10 mouse cellular contexts compared by ENCODE assay signal in genomic region chr5:122730776-122731175, GRCm38 (mm10).
"Had no signal": no experiment of that assay in that cellular context is flagged by ENCODE, and none has a peak within 500 bp of the region (broad histone marks: within the 10 kb centered on the region; RNA-seq: fewer than 3 reads in every experiment).

No protein-coding gene starts in this region.

- H3K27me3 ChIP-seq: liver, embryonic 15.5 days; lung, embryonic 15.5 days; midbrain, embryonic 15.5 days; neural tube, embryonic 13.5 days had no signal

- H3K4me2 ChIP-seq: midbrain, embryonic 11.5 days; midbrain, embryonic 15.5 days; neural tube, embryonic 13.5 days had no signal

- H3K27ac ChIP-seq: liver, embryonic 15.5 days; macrophage; midbrain, embryonic 15.5 days had no signal

- H3K9ac ChIP-seq: liver, embryonic 15.5 days; lung, embryonic 15.5 days; midbrain, embryonic 15.5 days; neural tube, embryonic 13.5 days had no signal

- H3K4me3 ChIP-seq: left cerebral cortex, adult 2 months; limb, embryonic 10.5 days; liver, embryonic 15.5 days; lung, embryonic 15.5 days; midbrain, embryonic 15.5 days; neural tube, embryonic 13.5 days had no signal

- ATAC-seq: hindbrain, embryonic 16.5 days; midbrain, embryonic 15.5 days had no signal

- H3K36me3 ChIP-seq: liver, embryonic 15.5 days; lung, embryonic 15.5 days; midbrain, embryonic 15.5 days had no signal

- H3K9me3 ChIP-seq: limb, embryonic 10.5 days; liver, embryonic 15.5 days; lung, embryonic 15.5 days; megakaryocyte, embryonic 14.5 days; midbrain, embryonic 15.5 days; neural tube, embryonic 13.5 days had no signal
